Mouse (Mus musculus) myocyte (in vitro differentiated cells): ENCODE measurements around the gene Adcyap1r1.

Experiments used
- MAX ChIP-seq: IDR thresholded peaks from one replicate; pipeline ENCODE4 v1.6.1; 2011; ENCODE audit warnings: low read depth, mild to moderate bottlenecking, control low read depth
- POLR2A ChIP-seq: IDR thresholded peaks from one replicate; pipeline ENCODE4 v1.6.1; 2011; ENCODE audit warnings: low read depth, mild to moderate bottlenecking, control low read depth, moderate library complexity; ENCODE audit not compliant: insufficient read length
- SRF ChIP-seq: IDR thresholded peaks from one replicate; pipeline ENCODE4 v1.6.1; 2011; ENCODE audit warnings: low read depth; ENCODE audit not compliant: control insufficient read depth, insufficient read length
- TCF12 ChIP-seq: IDR thresholded peaks from one replicate; pipeline ENCODE4 v1.6.1; 2011; ENCODE audit warnings: mild to moderate bottlenecking, control low read depth; ENCODE audit not compliant: poor library complexity, insufficient read depth, severe bottlenecking
- USF1 ChIP-seq: IDR thresholded peaks from one replicate; pipeline ENCODE4 v1.6.1; 2011; ENCODE audit warnings: low read depth, mild to moderate bottlenecking, control low read depth, moderate library complexity

DNA sequence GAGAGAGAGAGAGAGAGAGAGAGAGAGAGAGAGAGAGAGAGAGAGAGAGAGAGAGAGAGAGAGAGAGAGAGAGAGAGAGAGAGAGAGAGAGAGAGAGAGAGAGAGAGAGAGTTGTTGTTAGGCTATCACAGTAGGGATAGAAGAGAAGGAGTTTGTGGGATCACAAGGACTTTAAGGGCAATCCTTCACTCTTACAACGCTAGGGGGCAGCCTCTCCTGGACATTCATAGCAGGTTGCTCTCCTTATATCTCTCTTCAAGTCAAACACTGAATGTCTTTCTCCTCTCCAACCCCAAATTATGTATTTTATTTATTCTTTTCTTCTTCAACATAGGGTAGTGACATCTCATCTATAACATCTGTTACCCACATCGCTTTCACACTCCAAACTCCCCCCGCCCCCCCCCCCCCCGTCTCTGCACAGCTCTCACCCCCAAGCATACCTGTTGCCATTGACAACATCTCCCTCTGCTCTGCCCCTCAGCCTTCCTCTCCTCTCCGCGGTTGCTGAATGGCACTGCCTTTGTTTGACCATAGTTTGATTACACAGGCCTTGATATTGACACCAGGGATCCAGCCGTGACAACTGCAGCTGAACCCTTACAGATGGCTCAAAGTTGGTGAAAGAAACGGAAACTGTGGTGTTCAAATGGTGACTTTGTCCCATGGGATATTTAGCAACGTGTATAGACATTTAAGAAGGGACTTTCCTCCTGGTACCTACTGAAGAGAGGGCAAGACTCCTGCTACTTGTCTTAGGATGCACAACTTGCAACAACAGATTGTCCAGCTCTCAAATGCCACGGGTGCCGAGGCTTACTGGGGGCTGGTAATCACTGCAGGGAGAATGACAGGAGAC lies 68.7 kb downstream of the Adcyap1r1 start:
- no peak for TF ChIP-seq POLR2A
- no peak for TF ChIP-seq USF1
- no peak for TF ChIP-seq TCF12
- TF ChIP-seq SRF: no peak
- no peak for TF ChIP-seq MAX
